Mouse (Mus musculus): ENCODE data around the gene Gm28038.
A peak's percentile ranks its signal among the peaks of the same experiment; 100 is the strongest.

The Gm28038 gene

DNA sequence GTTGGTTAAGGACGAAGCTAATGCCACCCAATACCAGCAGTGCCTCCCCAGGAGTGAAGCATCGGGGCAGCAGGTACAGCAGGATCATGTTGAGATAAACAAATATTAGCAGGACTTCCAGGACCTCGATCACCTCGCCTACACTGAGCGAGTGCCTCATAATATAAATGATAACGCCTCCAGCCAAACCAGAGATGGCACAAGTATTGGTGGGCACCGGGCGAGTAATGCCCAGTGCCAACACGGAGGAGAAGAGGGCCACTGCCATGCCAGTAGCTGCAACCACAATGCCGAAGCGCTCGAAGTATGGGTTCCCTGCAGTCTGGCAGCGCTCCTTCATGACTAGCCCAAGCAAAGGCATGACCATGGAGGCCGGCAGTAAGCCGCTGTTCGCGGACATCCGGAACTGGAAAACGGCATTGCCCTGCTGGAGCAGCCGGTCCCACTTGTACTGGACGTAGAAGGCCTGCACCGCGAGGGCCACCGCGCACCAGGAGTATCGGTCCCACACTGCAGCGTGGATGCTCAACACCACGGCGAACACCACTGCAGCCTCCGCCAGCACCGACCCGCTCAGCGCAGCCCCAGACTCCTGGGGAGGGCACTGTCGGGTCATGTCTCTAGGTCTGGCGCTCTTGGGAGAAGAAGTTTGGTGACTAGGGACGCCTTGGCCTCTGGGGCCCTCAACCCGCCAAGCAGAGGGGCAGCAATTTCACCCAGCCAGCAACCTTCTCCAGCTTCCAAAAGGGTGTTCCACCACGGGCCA, 4.8 kb downstream of the Gm28038 start:
- DNase-seq (ENCODE audit: low spot score in 2 of 2) = peak in 1 of 2 experiments; percentile 15

DNA sequence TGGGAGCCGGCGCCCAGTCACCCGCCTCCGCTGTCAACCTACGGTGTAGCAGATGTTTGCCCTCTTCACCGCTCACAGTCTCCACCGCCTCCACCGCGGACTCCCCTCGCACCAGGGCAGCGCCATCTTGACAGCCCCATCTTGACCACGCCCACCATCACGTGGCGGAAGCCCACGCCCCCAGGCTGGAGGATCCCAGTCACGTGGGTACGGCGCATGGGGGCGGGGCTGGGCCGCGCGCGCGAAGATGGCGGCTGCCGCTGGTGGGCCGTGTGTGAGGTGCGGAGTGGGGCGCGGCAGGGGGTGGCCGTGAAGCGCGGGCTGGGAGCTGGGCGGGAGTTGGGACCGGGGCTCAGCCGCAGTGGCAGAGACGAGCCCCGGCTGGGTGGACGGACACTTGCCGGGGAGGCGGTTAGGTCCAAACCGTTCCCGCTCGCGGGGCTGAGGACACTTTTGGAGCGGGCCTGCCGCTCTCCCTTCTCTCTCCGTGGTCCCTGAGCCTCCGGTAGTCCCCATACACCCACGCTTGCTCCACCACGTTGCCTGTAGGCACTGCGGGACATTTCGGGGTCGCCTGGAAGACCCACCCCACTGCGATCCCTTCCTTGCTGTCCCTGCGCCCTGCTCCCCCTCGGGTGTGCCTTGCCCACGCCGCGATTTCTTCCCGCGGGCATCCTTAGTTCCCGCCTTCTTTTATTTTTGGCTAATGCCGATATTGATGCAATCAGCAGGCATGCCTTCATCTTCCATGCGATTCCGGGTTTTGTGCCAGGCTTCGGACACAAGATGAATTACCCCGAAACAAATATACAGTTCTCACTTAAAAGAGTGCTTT, 5.6 kb downstream of the Gm28038 start, which contains the start of the genes Dolk and Nup188:
Dolk (minus strand) TSS at position 143 of the 835 bp plus-strand sequence.
Nup188 (plus strand) TSS at position 206 of the 835 bp plus-strand sequence.
- DNase-seq (ENCODE audit: low spot score in 2 of 2) = peak; percentile 96 to 98

DNA sequence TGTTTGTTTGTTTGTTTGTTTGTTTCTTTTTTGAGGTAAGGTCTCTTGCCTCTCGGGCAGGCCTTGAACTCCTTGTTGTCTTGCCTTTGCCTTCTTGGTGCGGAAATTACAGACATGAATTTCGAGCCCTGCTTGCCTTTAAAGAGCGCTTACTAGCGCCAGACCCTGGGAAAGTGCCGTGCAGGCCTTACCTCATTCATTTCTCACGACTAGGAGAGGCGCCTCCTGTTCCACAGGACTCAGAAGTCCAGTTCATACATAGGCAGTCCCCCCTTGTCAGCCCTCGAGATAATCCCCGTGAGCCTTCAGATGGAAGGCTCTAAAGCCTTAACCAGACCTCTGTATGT, 6.2 kb downstream of the Gm28038 start:
- DNase-seq (ENCODE audit: low spot score in 2 of 2) = no peak

DNA sequence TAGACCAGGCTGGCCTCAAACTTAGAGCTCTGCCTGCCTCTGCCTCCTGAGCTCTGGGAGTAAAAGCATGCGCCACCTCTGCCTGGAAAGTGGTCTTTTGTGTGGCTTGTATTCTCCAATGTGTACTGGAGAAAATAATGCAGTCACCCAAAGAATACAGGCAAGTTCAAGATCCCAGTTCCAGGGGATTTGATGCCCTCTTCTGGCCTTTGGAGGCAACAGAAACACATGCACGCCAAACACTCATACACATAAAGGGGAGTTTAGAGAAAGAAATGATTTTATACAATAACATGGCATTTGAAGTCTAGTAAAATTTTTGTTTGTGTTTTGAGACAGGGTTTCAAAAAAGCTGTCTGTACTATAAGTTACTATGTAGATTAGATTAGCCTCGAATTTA, 18.7 kb downstream of the Gm28038 start:
- DNase-seq (ENCODE audit: low spot score in 2 of 2) = no peak

DNA sequence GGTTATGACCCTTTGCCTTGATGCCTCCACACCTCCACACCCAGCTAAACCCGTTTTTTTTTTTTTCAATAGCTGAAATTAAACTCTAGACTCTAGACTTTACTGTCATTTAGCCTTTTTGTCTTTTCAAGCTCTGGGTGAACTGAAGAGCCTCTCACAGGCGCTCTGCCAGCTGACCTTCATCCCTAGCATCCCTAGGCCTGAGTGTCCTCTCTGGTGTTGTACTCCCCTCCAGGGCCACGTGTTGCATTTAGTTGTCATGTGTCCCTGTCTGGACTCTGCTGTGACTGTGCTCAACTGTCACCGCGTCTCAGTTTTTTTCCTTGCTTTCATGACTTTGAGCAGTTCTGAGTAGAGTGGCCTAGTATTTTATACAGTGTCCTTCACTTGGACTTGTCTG, 19.1 kb downstream of the Gm28038 start:
- DNase-seq (ENCODE audit: low spot score in 2 of 2) = no peak

DNA sequence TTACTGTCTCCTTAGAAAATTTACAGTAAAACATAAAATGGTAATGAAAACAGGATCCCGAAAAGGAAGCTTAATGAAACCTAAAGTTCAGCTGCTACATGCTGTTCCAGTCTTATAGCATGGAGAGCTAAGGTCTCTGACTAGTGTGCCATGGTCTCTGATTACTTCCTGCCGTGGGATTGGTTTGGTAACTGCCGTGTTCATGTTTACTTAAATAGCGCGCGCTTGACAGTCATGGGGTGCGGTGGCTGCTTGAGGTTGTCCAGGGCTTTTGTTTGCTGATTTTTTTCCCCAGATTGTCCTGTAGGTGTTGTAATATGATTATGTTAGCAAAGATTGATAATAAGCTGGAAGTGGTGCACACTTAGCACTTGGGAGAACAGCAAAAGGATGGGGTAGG, 25.2 kb downstream of the Gm28038 start:
- no peak for DNase-seq (ENCODE audit: low spot score in 2 of 2)

DNA sequence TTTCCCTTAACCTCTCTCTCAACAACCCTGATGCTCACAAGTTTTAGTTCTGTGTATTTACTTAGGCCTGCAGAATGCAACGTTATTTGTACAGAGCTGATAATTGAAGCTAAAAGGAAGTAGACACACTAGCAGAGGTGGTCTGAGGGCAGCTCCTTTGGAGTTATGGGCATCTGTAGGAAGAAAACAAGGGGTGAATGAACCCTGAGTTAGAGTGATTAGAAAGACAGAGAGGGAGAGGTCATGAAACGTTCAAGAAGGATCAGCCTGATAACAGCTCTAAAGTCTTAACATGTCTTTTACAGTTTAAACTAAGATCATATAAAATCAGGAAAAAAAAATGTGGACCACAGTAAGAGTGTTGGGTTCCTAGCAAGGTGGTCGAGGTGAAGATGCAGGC, 28.5 kb downstream of the Gm28038 start:
- no peak for DNase-seq (ENCODE audit: low spot score in 2 of 2)

DNA sequence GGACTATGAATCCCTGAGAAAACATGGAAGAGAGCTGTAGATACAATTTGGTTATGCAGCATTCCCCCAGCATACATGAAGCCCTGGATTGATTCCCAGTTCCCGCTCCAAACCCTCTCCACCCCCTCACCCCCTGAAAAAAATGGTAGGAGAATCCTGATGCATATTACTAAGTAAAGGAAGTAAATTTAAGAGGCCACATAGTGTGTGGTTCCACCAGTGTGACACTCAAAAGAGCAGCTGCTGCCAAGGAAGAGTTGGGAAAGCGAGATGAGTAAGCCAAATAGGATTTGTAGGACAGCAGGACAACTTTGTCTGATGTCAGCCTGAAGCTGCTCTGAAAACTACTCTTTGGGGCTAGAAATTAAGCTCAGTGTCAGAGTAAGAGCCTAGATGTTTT, 30.6 kb downstream of the Gm28038 start:
- DNase-seq (ENCODE audit: low spot score in 2 of 2) = no peak

DNA sequence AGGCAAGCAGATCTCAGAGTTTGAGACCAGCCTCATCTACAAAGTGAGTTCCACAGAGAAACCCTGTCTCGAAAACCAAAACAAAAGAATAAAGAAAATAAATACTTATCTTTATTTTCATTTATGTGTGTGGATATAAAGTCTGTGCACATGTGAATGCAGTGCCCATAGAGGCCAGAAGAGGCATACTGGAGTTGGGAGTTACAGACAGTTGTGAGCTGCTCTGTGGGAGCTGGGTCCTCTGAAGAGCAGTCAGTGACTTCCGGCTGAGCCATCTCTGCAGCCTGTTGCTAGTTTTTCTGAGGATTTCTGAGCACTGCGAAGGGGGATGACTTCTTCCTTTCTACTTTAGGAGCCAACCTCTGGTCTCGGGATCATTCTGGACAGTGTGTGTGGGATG, 35.3 kb downstream of the Gm28038 start:
- no peak for DNase-seq (ENCODE audit: low spot score in 2 of 2)

DNA sequence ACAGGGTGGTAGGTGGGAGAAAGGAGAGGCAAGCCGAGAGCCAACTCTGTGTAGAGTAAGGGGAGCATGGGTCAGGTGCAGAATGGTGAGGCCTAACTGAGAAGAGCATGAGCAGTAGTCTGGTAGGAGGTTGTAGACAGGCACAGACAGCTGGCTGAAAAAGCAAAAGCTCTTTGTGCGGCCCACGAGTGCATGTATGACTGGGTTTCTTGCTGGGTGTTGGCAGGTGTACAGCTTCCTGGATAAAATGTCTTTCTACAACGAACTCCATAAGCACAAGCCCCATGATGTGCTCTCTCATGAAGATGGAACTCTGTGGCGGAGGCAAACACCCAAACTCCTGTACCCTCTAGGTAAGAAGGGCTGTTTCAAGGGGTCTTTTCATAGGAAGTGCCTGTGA, 36.1 kb downstream of the Gm28038 start:
- DNase-seq (ENCODE audit: low spot score in 2 of 2) = no peak

DNA sequence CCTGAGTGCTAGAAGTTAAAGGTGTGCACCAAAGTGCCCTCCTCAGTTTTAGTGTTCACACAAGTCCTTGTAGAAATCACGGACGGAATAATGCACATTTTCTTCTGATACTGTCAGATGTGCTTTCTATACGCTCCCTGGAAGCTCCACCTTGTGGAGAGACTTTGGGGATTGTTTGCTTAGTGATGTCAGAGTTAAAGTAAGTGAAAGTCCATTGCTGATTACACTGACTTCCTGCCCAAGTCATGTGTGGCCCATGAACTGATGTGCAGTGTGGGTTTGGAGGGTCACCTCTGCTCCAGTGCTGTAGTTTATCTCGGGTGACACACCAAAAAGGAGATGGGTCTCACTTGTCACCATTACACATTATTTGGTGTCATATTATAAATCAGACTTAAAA, 38.4 kb downstream of the Gm28038 start:
- no peak for DNase-seq (ENCODE audit: low spot score in 2 of 2)

DNA sequence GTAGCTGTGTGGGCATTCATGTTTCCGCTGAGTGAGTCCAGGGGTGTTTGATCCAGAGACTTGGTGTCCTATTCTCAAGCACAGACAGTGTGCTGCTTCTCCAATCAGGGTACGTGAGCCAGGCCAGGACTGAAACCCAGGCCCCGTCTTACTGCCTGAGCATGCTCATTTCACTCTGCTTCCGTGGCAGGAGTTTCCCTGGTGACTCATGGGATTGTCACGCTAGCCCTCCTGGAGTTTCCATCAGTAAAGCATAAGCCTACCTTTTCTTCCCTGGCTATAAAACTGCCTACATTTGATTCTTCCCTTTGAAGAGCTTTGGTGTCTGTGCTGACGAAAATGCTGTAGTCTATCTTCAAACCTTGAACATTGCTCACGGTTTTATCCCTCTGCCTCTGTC, 42.3 kb downstream of the Gm28038 start:
- DNase-seq (ENCODE audit: low spot score in 2 of 2) = no peak

DNA sequence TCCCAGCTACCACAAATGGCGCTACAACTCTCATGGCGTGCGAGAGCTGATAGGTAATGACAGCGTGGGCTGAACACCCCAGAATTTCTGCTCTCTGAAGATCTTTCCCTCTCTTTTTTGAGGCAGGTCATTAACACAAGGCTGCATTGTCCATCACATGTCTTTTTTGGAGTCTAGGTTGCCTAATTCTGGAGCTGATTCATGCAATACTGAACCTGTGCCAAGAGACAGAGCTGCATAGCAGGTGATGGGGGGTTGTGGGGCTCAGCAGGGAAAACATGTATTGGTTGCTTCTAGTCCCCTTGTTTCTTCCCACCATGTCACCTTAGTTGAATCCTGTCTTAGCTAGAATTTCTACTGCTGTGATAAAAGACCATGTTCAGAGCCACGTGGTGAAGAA, 44.5 kb downstream of the Gm28038 start:
- no peak for DNase-seq (ENCODE audit: low spot score in 2 of 2)

DNA sequence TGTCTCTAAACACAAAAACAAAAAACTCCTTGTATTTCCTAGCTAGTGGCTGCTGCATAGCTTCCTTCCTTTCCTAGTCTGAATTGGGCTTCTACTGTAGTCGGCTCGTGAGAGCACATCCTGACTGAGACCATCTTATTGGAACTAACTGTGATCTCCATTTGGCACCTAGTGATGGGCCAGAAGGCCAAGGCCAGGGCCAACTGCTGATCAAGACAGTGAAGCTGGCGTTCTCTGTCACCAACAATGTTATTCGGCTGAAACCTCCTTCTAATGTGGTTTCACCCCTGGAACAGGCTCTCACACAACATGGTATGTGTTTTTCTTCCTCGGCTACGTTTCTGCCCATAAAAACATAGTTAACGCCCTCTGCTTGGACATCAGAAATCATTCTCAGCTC, 46.4 kb downstream of the Gm28038 start:
- no peak for DNase-seq (ENCODE audit: low spot score in 2 of 2)

DNA sequence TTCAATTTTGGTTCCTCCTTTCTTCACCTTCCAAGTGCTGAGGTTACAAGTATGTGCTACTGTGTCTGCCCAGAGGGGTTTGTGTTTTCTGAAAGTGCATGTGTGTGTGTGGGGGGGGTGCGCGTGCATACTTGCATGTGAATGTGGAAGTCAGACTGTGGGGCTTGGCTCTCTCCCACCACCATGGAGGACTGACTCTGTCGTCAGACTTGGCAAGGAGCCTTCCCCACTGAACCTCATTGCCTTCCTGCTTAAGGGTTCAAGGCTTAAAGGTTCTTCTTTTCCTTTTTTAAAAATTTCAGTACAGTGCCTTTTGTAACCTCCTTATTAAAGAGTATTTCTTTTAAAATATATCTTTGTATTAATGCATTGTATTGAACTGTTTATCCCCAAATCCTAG, 47.9 kb downstream of the Gm28038 start:
- no peak for DNase-seq (ENCODE audit: low spot score in 2 of 2)

DNA sequence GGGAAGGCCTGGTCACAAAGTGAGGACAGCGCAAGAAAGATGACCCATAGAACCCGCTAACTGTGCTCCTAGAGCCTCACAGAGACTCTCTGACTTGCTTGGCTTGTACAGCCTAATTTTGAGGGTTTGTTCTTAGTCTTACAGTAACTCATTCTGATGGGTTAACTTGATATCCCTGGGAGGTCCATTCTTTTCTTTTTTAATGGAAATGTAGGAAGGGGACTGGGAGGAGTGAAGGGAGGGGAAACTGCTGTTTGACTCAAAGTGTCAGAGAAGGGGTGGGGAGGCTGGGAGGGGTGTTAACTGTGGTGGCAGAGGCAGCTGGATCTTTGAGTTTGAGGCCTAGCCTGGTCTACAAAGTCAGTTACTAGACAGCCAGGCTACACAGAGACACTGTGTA, 54.5 kb downstream of the Gm28038 start:
- DNase-seq (ENCODE audit: low spot score in 2 of 2) = no peak

DNA sequence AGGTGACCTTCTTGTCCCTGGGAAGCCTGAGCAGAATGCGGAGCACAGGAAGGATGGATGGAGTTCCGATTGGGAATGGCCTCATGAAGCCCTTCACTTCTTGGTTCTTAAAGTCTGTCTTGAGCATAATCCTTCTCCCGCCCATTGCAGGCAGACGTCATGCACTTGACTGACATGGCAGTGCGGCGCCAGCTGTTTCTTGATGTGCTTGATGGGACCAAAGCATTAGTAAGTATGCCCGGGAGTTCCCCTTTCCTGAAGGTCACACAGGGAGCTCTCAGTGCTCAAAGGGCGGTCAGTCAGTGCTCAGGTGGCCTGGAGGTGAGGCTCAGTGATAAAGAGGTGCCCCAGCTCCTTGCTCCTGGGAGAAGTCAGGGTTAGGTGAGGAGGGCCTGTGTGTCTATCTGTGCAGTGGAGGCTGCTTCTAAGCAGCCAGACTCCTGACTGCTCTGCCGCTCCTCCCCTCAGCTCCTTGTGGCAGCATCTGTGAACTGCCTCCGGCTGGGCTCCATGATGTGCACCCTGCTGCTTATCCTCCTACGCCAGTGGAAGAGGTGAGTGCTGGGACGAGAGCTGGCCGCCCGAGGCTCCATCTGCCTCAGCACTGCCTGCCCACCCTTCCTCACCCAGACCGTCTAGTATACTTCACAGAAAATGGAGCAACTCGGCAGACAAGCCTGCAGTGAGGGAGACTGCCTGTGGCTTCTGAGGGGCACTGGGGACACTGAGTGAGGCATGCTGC, 55.5 kb downstream of the Gm28038 start:
- no peak for DNase-seq (ENCODE audit: low spot score in 2 of 2)

DNA sequence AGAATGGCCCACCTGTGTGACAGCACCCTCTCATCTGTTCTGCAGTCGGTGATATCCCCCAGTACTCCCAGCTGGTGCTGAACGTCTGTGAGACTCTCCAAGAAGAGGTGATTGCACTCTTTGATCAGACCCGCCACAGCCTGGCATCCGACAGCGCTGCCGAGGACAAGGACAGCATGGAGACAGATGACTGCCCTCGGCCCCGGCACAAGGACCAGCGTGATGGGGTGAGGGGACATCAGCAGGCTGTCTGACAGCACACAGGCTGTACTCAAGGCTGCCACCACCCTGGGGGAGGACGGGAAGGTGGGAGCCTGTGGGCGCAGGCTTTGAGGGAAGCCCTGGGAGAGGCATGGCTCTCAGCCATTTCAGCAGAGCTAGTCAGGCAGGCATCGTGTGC, 56.3 kb downstream of the Gm28038 start:
- DNase-seq (ENCODE audit: low spot score in 2 of 2) = no peak

DNA sequence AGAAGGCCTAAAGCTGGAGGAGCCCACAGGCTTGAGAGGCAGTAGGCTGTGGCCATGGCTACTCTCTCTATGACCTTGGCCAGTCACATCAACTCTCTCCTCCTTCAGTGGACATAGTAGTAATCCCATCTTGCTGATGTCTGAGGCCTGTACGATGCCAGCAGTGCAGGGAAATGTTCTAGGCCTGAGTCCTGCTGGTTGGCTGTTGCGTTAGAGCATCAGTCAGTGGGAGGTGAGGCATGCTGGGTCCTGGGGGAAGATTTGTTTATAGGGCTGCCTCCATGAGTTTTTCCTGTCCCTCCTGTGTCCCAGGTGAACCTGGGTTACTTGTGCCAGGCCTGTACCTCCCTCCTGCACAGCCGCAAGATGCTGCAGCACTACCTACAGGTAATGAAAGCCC, 61.2 kb downstream of the Gm28038 start:
- DNase-seq (ENCODE audit: low spot score in 2 of 2) = no peak

DNA sequence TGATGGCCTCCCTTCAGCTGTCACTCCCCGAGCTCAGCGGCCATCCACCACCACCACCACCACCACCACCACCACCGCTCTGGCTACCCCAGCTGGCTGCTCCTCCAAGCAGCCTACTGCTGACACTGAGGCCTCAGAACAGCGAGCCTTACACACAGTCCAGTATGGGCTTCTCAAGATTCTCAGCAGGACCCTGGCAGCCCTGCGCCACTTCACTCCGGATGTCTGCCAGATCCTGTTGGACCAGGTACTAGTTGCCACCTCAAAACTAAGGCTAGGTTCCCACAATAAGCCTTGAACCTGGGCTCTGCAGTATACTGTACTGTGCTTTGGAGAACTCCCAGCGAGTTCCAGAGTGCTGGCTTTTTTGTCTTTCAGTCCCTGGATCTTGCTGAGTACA, 61.7 kb downstream of the Gm28038 start:
- no peak for DNase-seq (ENCODE audit: low spot score in 2 of 2)

DNA sequence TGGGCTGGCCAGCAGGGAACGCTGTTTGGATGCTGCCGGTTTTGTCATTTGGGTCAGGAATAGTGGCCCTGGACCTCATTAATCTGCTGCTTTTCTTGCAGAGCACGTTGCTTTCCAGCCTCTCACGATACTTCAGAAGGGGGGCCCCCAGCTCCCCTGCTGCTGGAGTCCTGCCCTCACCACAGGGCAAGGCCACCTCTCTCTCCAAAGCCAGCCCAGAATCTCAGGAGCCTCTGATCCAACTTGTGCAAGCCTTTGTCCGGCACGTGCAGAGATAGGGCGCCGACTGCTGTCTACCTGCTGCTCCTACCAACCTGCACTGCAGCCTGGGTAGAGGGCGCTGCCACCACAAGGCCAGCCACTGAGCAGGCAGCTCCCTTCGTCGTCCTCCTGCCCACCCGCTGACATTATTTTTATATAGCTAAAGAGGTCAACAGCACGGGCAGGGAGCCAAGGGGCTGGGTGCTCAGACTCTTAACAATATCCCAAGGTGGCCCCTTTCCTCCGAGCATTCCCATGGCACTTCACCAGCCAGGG, 62.8 kb downstream of the Gm28038 start:
- DNase-seq (ENCODE audit: low spot score in 2 of 2) = no peak

DNA sequence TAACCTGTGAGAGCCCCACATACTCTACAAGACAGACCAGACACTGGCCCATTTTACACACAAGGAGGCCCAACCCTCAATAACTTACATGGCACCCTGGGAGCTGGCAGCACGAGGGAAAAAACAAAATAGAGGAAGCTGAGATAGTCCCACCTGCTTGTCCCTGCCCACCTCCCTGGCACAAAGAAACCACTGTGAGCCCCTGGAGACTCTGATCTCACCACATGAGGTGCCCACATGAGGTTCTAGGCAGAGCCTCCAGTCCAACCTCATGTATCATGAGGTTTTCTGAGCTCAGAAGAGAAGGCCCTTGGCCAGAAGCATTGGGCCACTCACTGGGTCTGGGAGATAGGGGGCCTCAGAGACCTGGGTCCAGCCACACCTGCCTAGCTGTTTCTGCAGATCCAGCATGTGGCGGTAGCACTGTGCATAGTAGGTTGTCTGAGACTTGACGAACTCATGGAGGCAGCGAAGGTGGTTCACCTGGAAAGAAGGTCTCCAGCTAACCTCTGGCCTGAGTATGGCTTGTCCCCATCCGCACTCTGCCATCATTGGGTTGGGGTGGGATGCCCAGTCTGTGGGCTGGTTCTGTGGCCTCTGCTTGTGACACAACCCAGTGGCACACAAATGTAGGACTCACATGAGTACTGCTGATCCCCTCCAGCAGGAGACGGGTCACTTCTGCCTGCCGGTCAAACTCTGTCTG, 65.3 kb downstream of the Gm28038 start:
- no peak for DNase-seq (ENCODE audit: low spot score in 2 of 2)

All from cerebellum, postnatal 4 days (tissue).